Mouse (Mus musculus): ENCODE data around the gene Ncapd3. TPM values are rescaled to one million over a fixed set of nuclear protein-coding genes. Genes with fewer than 3 reads are reported as not detected.

The Ncapd3 gene
- polyA plus RNA-seq, 1 experiment from 2014 or later: 35.1 TPM

GRCm38 (mm10) chr9:26998669-26999460 is 31.1 kb upstream of the Ncapd3 start:
- ATAC-seq (ENCODE audit: low read depth): peak; percentile 64
- H3K27me3 ChIP-seq (ENCODE audit: control insufficient read depth, insufficient read depth, low read depth, low read length): no peaks in the 10 kb centered on the region
- H3K27ac ChIP-seq (ENCODE audit: low read length): peak overlapping the region; percentile 76
- H3K36me3 ChIP-seq (ENCODE audit: control insufficient read depth, insufficient read depth, low read length): peaks cover 4% of the 10 kb centered on the region; the same call in 1 of the 2 replicates
- 1% methylated on average over 29 of the region's 29 CpGs for WGBS
- peak overlapping the region; percentile 93 for H3K9ac ChIP-seq (ENCODE audit: low read length)
- peak overlapping the region; percentile 74 for H3K4me2 ChIP-seq (ENCODE audit: low read depth, low read length)
- H3K4me1 ChIP-seq (replicated peaks; ENCODE audit: control insufficient read depth, insufficient read depth, low read length): peaks cover 16% of the 10 kb centered on the region; the same call in 1 of the 2 replicates
- no peaks in the 10 kb centered on the region for H3K9me3 ChIP-seq (ENCODE audit: control insufficient read depth, low read length)
- H3K4me3 ChIP-seq (ENCODE audit: low read length): peak overlapping the region; percentile 68

DNA sequence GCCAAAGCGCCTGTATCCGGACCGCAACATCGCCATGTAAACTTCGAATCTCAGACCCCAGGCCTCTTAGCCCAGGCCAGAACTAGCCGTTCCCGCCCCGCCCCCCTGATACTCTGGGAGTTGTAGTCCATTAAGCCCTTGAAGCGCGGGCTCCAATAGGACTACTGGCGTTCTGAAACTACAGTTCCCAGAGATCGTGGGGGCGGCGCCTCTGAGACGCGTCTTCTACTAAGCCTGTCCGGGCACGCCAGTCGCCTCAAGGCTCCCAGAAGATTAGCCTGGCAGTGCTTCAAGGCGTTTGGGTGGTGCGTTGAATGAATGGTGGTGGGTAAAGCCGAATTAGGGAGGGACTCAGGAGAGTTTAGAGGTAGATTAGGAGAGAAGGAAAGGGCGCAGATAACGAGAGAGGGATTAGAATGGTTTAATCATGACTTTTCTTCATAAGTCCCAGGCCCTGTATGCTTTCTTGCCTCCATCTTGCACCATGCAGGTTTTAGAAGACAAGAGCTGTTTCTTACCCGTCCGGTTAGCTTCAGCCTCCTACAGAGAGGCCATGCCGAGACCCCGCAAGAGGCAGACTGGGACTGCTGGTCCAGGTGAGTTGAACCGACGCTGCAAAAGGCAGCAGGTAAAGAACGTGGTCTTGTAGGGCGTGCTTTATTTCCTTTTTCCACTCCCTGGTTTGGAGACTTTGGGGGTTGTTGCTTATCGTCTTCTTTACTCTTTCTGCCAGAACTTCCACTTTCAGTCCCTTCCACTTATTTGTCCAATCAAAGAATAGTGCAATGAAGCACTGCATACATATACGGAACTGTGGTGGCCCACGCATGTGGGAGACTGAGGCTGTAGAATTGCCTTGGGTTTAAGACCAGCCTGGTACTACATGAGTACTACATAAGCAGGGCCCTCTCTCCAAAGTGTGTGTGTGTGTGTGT is 30.2 kb upstream of the Ncapd3 start, which contains the start of the genes Acad8 and Thyn1:
Acad8 (minus strand) TSS at position 106 of the 935 bp plus-strand sequence.
Thyn1 (plus strand) TSS at position 250 of the 935 bp plus-strand sequence.
- peak within 1 kb of the TSS; percentile 76 for H3K27ac ChIP-seq (ENCODE audit: low read length)
- peak within 1 kb of the TSS; percentile 93 for H3K9ac ChIP-seq (ENCODE audit: low read length)
- peak within 1 kb of the TSS; percentile 68 for H3K4me3 ChIP-seq (ENCODE audit: low read length)
- under 1% methylated on average over 35 of the region's 35 CpGs for WGBS
- H3K9me3 ChIP-seq (ENCODE audit: control insufficient read depth, low read length): no peaks in the 10 kb centered on the region
- peaks cover 8% of the 10 kb centered on the region; the same call in 1 of the 2 replicates for H3K36me3 ChIP-seq (ENCODE audit: control insufficient read depth, insufficient read depth, low read length)
- H3K4me2 ChIP-seq (ENCODE audit: low read depth, low read length): peak within 1 kb of the TSS; percentile 81
- ATAC-seq (ENCODE audit: low read depth): peak; percentile 99
- H3K4me1 ChIP-seq (replicated peaks; ENCODE audit: control insufficient read depth, insufficient read depth, low read length): peaks cover 16% of the 10 kb centered on the region; the same call in 1 of the 2 replicates
- H3K27me3 ChIP-seq (ENCODE audit: control insufficient read depth, insufficient read depth, low read depth, low read length): no peaks in the 10 kb centered on the region

GRCm38 (mm10) chr9:27005231-27005630 is 24.7 kb upstream of the Ncapd3 start:
- no peak overlapping the region for H3K9ac ChIP-seq (ENCODE audit: low read length)
- no peak overlapping the region for H3K4me3 ChIP-seq (ENCODE audit: low read length)
- H3K4me1 ChIP-seq (replicated peaks; ENCODE audit: control insufficient read depth, insufficient read depth, low read length): peaks cover 10% of the 10 kb centered on the region; the same call in 1 of the 2 replicates
- H3K36me3 ChIP-seq (ENCODE audit: control insufficient read depth, insufficient read depth, low read length): peaks cover 28% of the 10 kb centered on the region
- no peaks in the 10 kb centered on the region for H3K9me3 ChIP-seq (ENCODE audit: control insufficient read depth, low read length)
- H3K27ac ChIP-seq (ENCODE audit: low read length): no peak overlapping the region
- ATAC-seq (ENCODE audit: low read depth): no peak
- no peak overlapping the region for H3K4me2 ChIP-seq (ENCODE audit: low read depth, low read length)
- WGBS: 94% methylated on average over 3 of the region's 3 CpGs
- no peaks in the 10 kb centered on the region for H3K27me3 ChIP-seq (ENCODE audit: control insufficient read depth, insufficient read depth, low read depth, low read length)

DNA sequence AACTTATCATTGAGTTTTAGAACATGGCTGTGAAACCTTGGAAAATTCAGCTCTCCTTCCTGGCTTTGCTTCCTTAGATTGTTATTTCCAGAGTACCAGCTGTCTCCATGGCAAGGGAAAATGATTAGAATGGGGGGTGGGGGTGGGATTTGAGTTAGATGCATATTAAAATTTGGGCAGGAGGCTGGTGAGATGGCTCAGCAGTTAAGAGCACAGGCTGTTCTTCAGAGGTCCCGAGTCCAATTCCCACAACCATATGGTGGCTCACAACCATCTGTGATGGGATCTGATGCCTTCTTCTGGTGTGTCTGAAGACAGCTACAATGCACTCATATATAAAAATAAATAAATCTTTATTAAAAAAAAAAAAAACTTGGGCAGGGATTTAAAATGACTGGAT is 24.0 kb upstream of the Ncapd3 start:
- no peaks in the 10 kb centered on the region for H3K9me3 ChIP-seq (ENCODE audit: control insufficient read depth, low read length)
- no peak for ATAC-seq (ENCODE audit: low read depth)
- no peaks in the 10 kb centered on the region for H3K27me3 ChIP-seq (ENCODE audit: control insufficient read depth, insufficient read depth, low read depth, low read length)
- H3K27ac ChIP-seq (ENCODE audit: low read length): no peak overlapping the region
- H3K4me3 ChIP-seq (ENCODE audit: low read length): no peak overlapping the region
- peaks cover 31% of the 10 kb centered on the region for H3K36me3 ChIP-seq (ENCODE audit: control insufficient read depth, insufficient read depth, low read length)
- no peak overlapping the region for H3K4me2 ChIP-seq (ENCODE audit: low read depth, low read length)
- no peak overlapping the region for H3K9ac ChIP-seq (ENCODE audit: low read length)
- WGBS: 90% methylated on average over 1 of the region's 1 CpGs
- H3K4me1 ChIP-seq (replicated peaks; ENCODE audit: control insufficient read depth, insufficient read depth, low read length): peaks cover 3% of the 10 kb centered on the region; the same call in 1 of the 2 replicates

- no peak for ATAC-seq (ENCODE audit: low read depth)
- Histone ChIP-seq H3K27ac (ENCODE audit: low read length) (no peak overlapping the region), H3K4me3 (ENCODE audit: low read length) (no peak overlapping the region), H3K9me3 (ENCODE audit: control insufficient read depth, low read length) (no peaks in the 10 kb centered on the region), H3K4me1 (replicated peaks; ENCODE audit: control insufficient read depth, insufficient read depth, low read length) (no peaks in the 10 kb centered on the region), H3K36me3 (ENCODE audit: control insufficient read depth, insufficient read depth, low read length) (peaks cover 31% of the 10 kb centered on the region), H3K27me3 (ENCODE audit: control insufficient read depth, insufficient read depth, low read depth, low read length) (no peaks in the 10 kb centered on the region), H3K9ac (ENCODE audit: low read length) (no peak overlapping the region), H3K4me2 (ENCODE audit: low read depth, low read length) (no peak overlapping the region)
- 88% methylated on average over 5 of the region's 5 CpGs for WGBS
Observed at GRCm38 (mm10) chr9:27006866-27007265, 23.1 kb upstream of the Ncapd3 start.

DNA sequence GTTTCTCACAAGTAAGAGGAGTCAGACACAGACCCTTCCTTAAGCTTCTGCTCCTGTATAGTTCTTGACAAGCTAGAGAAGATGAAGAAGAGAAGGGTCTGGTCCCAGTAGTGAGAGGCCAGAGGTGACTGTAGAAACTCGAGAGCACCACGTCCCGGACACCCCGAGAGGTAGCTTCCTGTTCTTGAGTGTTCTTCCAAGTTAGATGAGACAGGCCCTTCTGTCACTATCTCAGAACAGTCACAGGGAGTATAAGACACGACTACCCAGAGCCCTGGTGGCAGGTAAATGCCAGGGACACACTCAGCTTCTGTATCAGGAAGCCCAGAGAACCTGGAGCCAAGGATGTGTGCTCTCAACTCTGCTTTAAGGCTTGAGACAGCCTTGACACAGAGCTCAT is 20.7 kb upstream of the Ncapd3 start:
- 77% methylated on average over 5 of the region's 5 CpGs for WGBS
- H3K4me2 ChIP-seq (ENCODE audit: low read depth, low read length): no peak overlapping the region
- no peaks in the 10 kb centered on the region for H3K4me1 ChIP-seq (replicated peaks; ENCODE audit: control insufficient read depth, insufficient read depth, low read length)
- H3K27me3 ChIP-seq (ENCODE audit: control insufficient read depth, insufficient read depth, low read depth, low read length): no peaks in the 10 kb centered on the region
- no peak overlapping the region for H3K4me3 ChIP-seq (ENCODE audit: low read length)
- ATAC-seq (ENCODE audit: low read depth): no peak
- no peaks in the 10 kb centered on the region for H3K9me3 ChIP-seq (ENCODE audit: control insufficient read depth, low read length)
- peaks cover 32% of the 10 kb centered on the region for H3K36me3 ChIP-seq (ENCODE audit: control insufficient read depth, insufficient read depth, low read length)
- H3K27ac ChIP-seq (ENCODE audit: low read length): no peak overlapping the region
- H3K9ac ChIP-seq (ENCODE audit: low read length): no peak overlapping the region

- Histone ChIP-seq H3K27ac (ENCODE audit: low read length) (no peak overlapping the region), H3K9me3 (ENCODE audit: control insufficient read depth, low read length) (no peaks in the 10 kb centered on the region), H3K4me2 (ENCODE audit: low read depth, low read length) (no peak overlapping the region), H3K4me1 (replicated peaks; ENCODE audit: control insufficient read depth, insufficient read depth, low read length) (no peaks in the 10 kb centered on the region), H3K9ac (ENCODE audit: low read length) (no peak overlapping the region), H3K36me3 (ENCODE audit: control insufficient read depth, insufficient read depth, low read length) (peaks cover 41% of the 10 kb centered on the region), H3K27me3 (ENCODE audit: control insufficient read depth, insufficient read depth, low read depth, low read length) (no peaks in the 10 kb centered on the region), H3K4me3 (ENCODE audit: low read length) (no peak overlapping the region)
- ATAC-seq (ENCODE audit: low read depth): no peak
- 73% methylated on average over 4 of the region's 4 CpGs for WGBS
Observed at GRCm38 (mm10) chr9:27011572-27011971, 18.4 kb upstream of the Ncapd3 start.

DNA sequence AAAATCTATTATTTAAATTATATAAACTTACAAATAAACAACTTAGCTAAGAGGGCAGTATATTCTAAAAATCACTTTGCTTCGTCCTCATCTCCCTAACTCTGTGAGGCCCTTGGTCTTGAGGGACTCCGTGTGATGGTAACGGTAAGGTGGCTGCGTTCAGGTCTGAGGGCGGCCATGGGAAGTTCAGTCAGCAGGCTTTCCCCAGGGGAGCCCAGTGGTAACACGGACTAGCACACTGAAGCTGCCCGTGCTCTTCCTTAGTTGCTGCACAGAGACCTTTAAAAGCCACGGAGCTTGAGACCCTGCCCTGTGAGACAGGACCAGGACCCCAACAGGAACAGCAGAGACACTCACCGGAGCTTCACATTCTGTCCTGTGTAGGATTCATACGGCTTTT is 11.0 kb upstream of the Ncapd3 start:
- 93% methylated on average over 10 of the region's 10 CpGs for WGBS
- Histone ChIP-seq H3K4me2 (ENCODE audit: low read depth, low read length) (no peak overlapping the region), H3K27me3 (ENCODE audit: control insufficient read depth, insufficient read depth, low read depth, low read length) (no peaks in the 10 kb centered on the region), H3K4me3 (ENCODE audit: low read length) (no peak overlapping the region), H3K36me3 (ENCODE audit: control insufficient read depth, insufficient read depth, low read length) (peaks cover 39% of the 10 kb centered on the region), H3K9me3 (ENCODE audit: control insufficient read depth, low read length) (no peaks in the 10 kb centered on the region), H3K9ac (ENCODE audit: low read length) (no peak overlapping the region), H3K27ac (ENCODE audit: low read length) (no peak overlapping the region), H3K4me1 (replicated peaks; ENCODE audit: control insufficient read depth, insufficient read depth, low read length) (no peaks in the 10 kb centered on the region)
- ATAC-seq (ENCODE audit: low read depth): no peak

- no peak overlapping the region for H3K9ac ChIP-seq (ENCODE audit: low read length)
- no peak overlapping the region for H3K4me2 ChIP-seq (ENCODE audit: low read depth, low read length)
- ATAC-seq (ENCODE audit: low read depth): no peak
- no peak overlapping the region for H3K4me3 ChIP-seq (ENCODE audit: low read length)
- WGBS: 83% methylated on average over 4 of the region's 4 CpGs
- no peak overlapping the region for H3K27ac ChIP-seq (ENCODE audit: low read length)
- peaks cover 15% of the 10 kb centered on the region for H3K4me1 ChIP-seq (replicated peaks; ENCODE audit: control insufficient read depth, insufficient read depth, low read length)
- peaks cover 9% of the 10 kb centered on the region for H3K36me3 ChIP-seq (ENCODE audit: control insufficient read depth, insufficient read depth, low read length)
- H3K27me3 ChIP-seq (ENCODE audit: control insufficient read depth, insufficient read depth, low read depth, low read length): no peaks in the 10 kb centered on the region
- H3K9me3 ChIP-seq (ENCODE audit: control insufficient read depth, low read length): no peaks in the 10 kb centered on the region
Observed at GRCm38 (mm10) chr9:27023681-27024080, 6.3 kb upstream of the Ncapd3 start.
